ENCODE assay signal across 10 mouse cellular contexts in the genomic region with DNA sequence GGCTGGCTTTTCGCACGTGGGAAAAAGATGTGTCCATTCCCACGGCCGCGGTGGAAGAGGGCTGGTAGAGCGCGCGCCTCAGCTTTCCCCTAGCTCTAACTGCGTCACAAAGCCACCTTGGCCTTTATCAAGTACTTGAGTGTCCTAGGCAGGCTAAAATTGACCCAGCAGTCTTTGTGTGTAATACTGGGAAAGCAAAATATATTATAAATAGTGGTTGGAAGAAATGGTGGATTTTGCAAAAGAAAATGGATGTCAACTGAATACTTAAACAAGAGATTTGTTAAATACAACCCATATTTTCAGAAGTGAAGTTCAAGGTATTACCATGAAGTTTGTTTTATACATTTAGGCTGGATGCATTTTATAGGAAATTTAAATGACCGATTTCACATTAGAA. TPM values are rescaled to one million over a fixed set of nuclear protein-coding genes. Genes with fewer than 3 reads are reported as not detected.
"Had no signal": no experiment of that assay in that cellular context is flagged by ENCODE, and none has a peak within 500 bp of the region (broad histone marks: within the 10 kb centered on the region; RNA-seq: fewer than 3 reads in every experiment).

TSS of gene 1700034I23Rik (minus strand) at position 101 of the 400 bp plus-strand sequence.

RNA-seq across cellular contexts. Expression of gene 1700034I23Rik, which starts in this region (rescaled TPM):
- total RNA-seq: heart, postnatal 10 days; heart, postnatal 14 days; heart, postnatal 25 days; heart, postnatal 36 days; hematopoietic stem cell, adult 5-6 weeks; left cerebral cortex, adult 2 months had no signal
- polyA plus RNA-seq: kidney, adult 2 months; kidney, embryonic 14.5 days; kidney, postnatal 0 days; large intestine, adult 2 months had no signal
